Comparison of ENCODE assay signal across 18 mouse cellular contexts in genomic region chr1:82793986-82794385, GRCm38 (mm10). TPM values are rescaled to one million over a fixed set of nuclear protein-coding genes. Genes with fewer than 3 reads are reported as not detected.
DNase-seq lines count a peak whose midpoint lies in the region; ATAC-seq and TF ChIP-seq lines count a peak whose summit lies in the region.
"Had no signal": no experiment of that assay in that cellular context is flagged by ENCODE, and none has a peak within 500 bp of the region (broad histone marks: within the 10 kb centered on the region; RNA-seq: fewer than 3 reads in every experiment).

No protein-coding gene starts in this region.

- H3K27ac ChIP-seq in bone marrow macrophage, adult 2 months (ENCODE audit: insufficient read depth, low read depth, low read length): peak overlapping the region; percentile 69
- H3K27ac ChIP-seq in macrophage: peak overlapping the region; percentile 66
- no peak overlapping the region for H3K27ac ChIP-seq in neural tube, embryonic 15.5 days (replicated peaks)
- H3K27ac ChIP-seq in midbrain, embryonic 11.5 days (ENCODE audit: low read depth, low read length): no peak overlapping the region
- H3K27ac ChIP-seq: midbrain, embryonic 10.5 days had no signal

- WGBS in macrophage (ENCODE audit: missing documents): 87% methylated on average over 4 of the region's 4 CpGs
- WGBS in neural tube, embryonic 15.5 days: 45% methylated on average over 4 of the region's 4 CpGs
- WGBS in midbrain, embryonic 11.5 days: 56% methylated on average over 4 of the region's 4 CpGs

- no peaks in the 10 kb centered on the region for H3K27me3 ChIP-seq in neural tube, embryonic 15.5 days (replicated peaks)
- no peaks in the 10 kb centered on the region for H3K27me3 ChIP-seq in midbrain, embryonic 11.5 days (ENCODE audit: control insufficient read depth, insufficient read depth, low read length)

- no peak for TF ChIP-seq POLR2A in bone marrow macrophage, adult 2 months (IDR thresholded peaks at IDR 0.05; ENCODE audit: borderline replicate concordance, low read depth, low read length)

- no peak for TF ChIP-seq CTCF in bone marrow macrophage, adult 2 months (IDR thresholded peaks at IDR 0.05; ENCODE audit: low read depth, low read length)

- H3K4me3 ChIP-seq in bone marrow macrophage, adult 2 months (ENCODE audit: insufficient read depth, low read length): no peak overlapping the region
- H3K4me3 ChIP-seq in macrophage (ENCODE audit: inconsistent target): no peak overlapping the region
- no peak overlapping the region for H3K4me3 ChIP-seq in neural tube, embryonic 15.5 days (replicated peaks)
- no peak overlapping the region for H3K4me3 ChIP-seq in midbrain, embryonic 11.5 days (ENCODE audit: low read depth, low read length)
- H3K4me3 ChIP-seq: midbrain, embryonic 10.5 days had no signal

- no peak overlapping the region for H3K4me2 ChIP-seq in neural tube, embryonic 15.5 days
- H3K4me2 ChIP-seq in midbrain, embryonic 11.5 days: no peak overlapping the region

- DNase-seq in cerebellum, adult 9-11 months: peak; percentile 15
- DNase-seq in cerebellum, postnatal 4 days (ENCODE audit: low spot score in 2 of 2): no peak
- DNase-seq in layer of hippocampus, adult 8-10 months (ENCODE audit: low spot score in 2 of 2): peak; percentile 39 to 58
- DNase-seq in gastrocnemius, adult 8-10 months (ENCODE audit: low spot score in 2 of 2): no peak
- no peak for DNase-seq in midbrain, embryonic 11.5 days (ENCODE audit: low spot score, missing footprints)
- DNase-seq: adrenal gland, postnatal 14 days; liver had no signal

- no peaks in the 10 kb centered on the region for H3K36me3 ChIP-seq in macrophage (ENCODE audit: inconsistent target)
- H3K36me3 ChIP-seq in neural tube, embryonic 15.5 days: no peaks in the 10 kb centered on the region
- no peaks in the 10 kb centered on the region for H3K36me3 ChIP-seq in midbrain, embryonic 11.5 days (ENCODE audit: control insufficient read depth, insufficient read depth, low read length)
- H3K36me3 ChIP-seq: midbrain, embryonic 10.5 days had no signal

- peaks cover 52% of the 10 kb centered on the region for H3K4me1 ChIP-seq in bone marrow macrophage, adult 2 months (ENCODE audit: control insufficient read depth, insufficient read depth, low read length)
- 0 out of 2 replicates have a peak, but pooled peaks cover 6% of the 10 kb centered on the region for H3K4me1 ChIP-seq in neural tube, embryonic 15.5 days
- H3K4me1 ChIP-seq in midbrain, embryonic 11.5 days (ENCODE audit: control insufficient read depth, insufficient read depth, low read length): no peaks in the 10 kb centered on the region
- H3K4me1 ChIP-seq: midbrain, embryonic 10.5 days had no signal

- H3K9ac ChIP-seq in neural tube, embryonic 15.5 days (replicated peaks): no peak overlapping the region
- no peak overlapping the region for H3K9ac ChIP-seq in midbrain, embryonic 11.5 days (ENCODE audit: low read length)

- H3K9me3 ChIP-seq in neural tube, embryonic 15.5 days (replicated peaks): no peaks in the 10 kb centered on the region
- no peaks in the 10 kb centered on the region for H3K9me3 ChIP-seq in midbrain, embryonic 11.5 days (ENCODE audit: control insufficient read depth, low read length)
- H3K9me3 ChIP-seq: midbrain, embryonic 10.5 days had no signal

- ATAC-seq in neural tube, embryonic 15.5 days (ENCODE audit: low FRiP score): no peak
- ATAC-seq in midbrain, embryonic 11.5 days (ENCODE audit: low FRiP score): no peak
- ATAC-seq: intestine, postnatal 0 days had no signal

- no peaks in the 10 kb centered on the region for H3K79me2 ChIP-seq in macrophage (ENCODE audit: inconsistent target)

RNA-seq across cellular contexts. Expression of gene Gm47791, which starts 22.9 kb away (rescaled TPM):
- not detected in 2 replicates for polyA plus RNA-seq in bone marrow macrophage, adult 2 months (2012; ENCODE audit: insufficient read depth, insufficient read length, missing spikeins)
- not detected for total RNA-seq in layer of hippocampus, adult 8-10 months (2022)
- not detected for total RNA-seq in macrophage (2018; cell fraction: chromatin; rRNA removed)
- not detected for total RNA-seq in macrophage (2018; cell fraction: cytosol; rRNA removed)
- total RNA-seq in macrophage (2018; cell fraction: nucleus; rRNA removed): not detected
- not detected in 3 replicates for polyA plus RNA-seq in macrophage (2018)
- total RNA-seq in gastrocnemius, adult 8-10 months (2022): not detected
- polyA plus RNA-seq in neural tube, embryonic 15.5 days (2015; fragmentation: Nextera tagmentation; extraction: Ambion mirVana): not detected in 2 replicates
- polyA plus RNA-seq in midbrain, embryonic 11.5 days (2014; fragmentation: Nextera tagmentation; extraction: Ambion mirVana): not detected in 2 replicates
- total RNA-seq: adrenal gland, postnatal 14 days; common myeloid progenitor, adult 5-6 weeks; heart, adult 8-10 months; hematopoietic stem cell, adult 5-6 weeks had no signal
- polyA plus RNA-seq: embryonic facial prominence, embryonic 14.5 days; intestine, postnatal 0 days; lung, embryonic 16.5 days; midbrain, embryonic 10.5 days; spleen, adult 2 months had no signal

RNA-seq across cellular contexts. Expression of gene Tm4sf20, which starts 25.7 kb away (rescaled TPM):
- not detected in 2 replicates for polyA plus RNA-seq in bone marrow macrophage, adult 2 months (2012; ENCODE audit: insufficient read depth, insufficient read length, missing spikeins)
- total RNA-seq in layer of hippocampus, adult 8-10 months (2022): not detected
- not detected for total RNA-seq in macrophage (2018; cell fraction: chromatin; rRNA removed)
- total RNA-seq in macrophage (2018; cell fraction: cytosol; rRNA removed): not detected
- not detected for total RNA-seq in macrophage (2018; cell fraction: nucleus; rRNA removed)
- polyA plus RNA-seq in macrophage (2018): not detected in 3 replicates
- total RNA-seq in gastrocnemius, adult 8-10 months (2022): not detected
- 10.5 TPM in 1 of 2 replicates, not detected in the other for polyA plus RNA-seq in neural tube, embryonic 15.5 days (2015; fragmentation: Nextera tagmentation; extraction: Ambion mirVana)
- 0.08 TPM in 1 of 2 replicates, not detected in the other for polyA plus RNA-seq in midbrain, embryonic 11.5 days (2014; fragmentation: Nextera tagmentation; extraction: Ambion mirVana)
- total RNA-seq: adrenal gland, postnatal 14 days; common myeloid progenitor, adult 5-6 weeks; heart, adult 8-10 months; hematopoietic stem cell, adult 5-6 weeks had no signal
- polyA plus RNA-seq: lung, embryonic 16.5 days; midbrain, embryonic 10.5 days; spleen, adult 2 months had no signal

RNA-seq across cellular contexts. Expression of gene Agfg1, which starts 45.3 kb away (rescaled TPM):
- polyA plus RNA-seq in bone marrow macrophage, adult 2 months (2012; ENCODE audit: insufficient read depth, insufficient read length, missing spikeins): 31.8 and 38.3 TPM in 2 replicates
- 10 to 100 TPM; 61.6 to 70.6 (median 67.7) TPM for total RNA-seq in layer of hippocampus, adult 8-10 months (2022)
- total RNA-seq in macrophage (2018; cell fraction: chromatin; rRNA removed): 100 to 1,000 TPM in 4 of 26 experiments, 10 to 100 TPM in 22; 35.8 to 142 (median 48.2) TPM
- 10 to 100 TPM; 30.0 to 75.1 (median 37.3) TPM for total RNA-seq in macrophage (2018; cell fraction: cytosol; rRNA removed)
- total RNA-seq in macrophage (2018; cell fraction: nucleus; rRNA removed): 100 to 1,000 TPM in 1 of 26 experiments, 10 to 100 TPM in 25; 33.2 to 103 (median 46.5) TPM
- 27.2 to 65.1 TPM (median 30.0 TPM) in 3 replicates for polyA plus RNA-seq in macrophage (2018)
- 10 to 100 TPM; 22.0 to 24.1 (median 23.1) TPM for total RNA-seq in gastrocnemius, adult 8-10 months (2022)
- 26.6 and 36.5 TPM in 2 replicates for polyA plus RNA-seq in neural tube, embryonic 15.5 days (2015; fragmentation: Nextera tagmentation; extraction: Ambion mirVana)
- polyA plus RNA-seq in midbrain, embryonic 11.5 days (2014; fragmentation: Nextera tagmentation; extraction: Ambion mirVana): 48.7 and 49.3 TPM in 2 replicates

Comparison
In these comparisons a context has a peak if more than half of its experiments do, and no peak if none do; other contexts are left out.
1. DNase-seq: peak in cerebellum, adult 9-11 months (single experiment) and layer of hippocampus, adult 8-10 months (2 of 2); none in cerebellum, postnatal 4 days (0 of 2), gastrocnemius, adult 8-10 months (0 of 2) and midbrain, embryonic 11.5 days (single experiment).
2. H3K27ac ChIP-seq: peak in bone marrow macrophage, adult 2 months (single experiment) and macrophage (single experiment); none in neural tube, embryonic 15.5 days (single experiment) and midbrain, embryonic 11.5 days (single experiment).